Mouse (Mus musculus): ENCODE measurements around the gene March10. TPM values are rescaled to one million over a fixed set of nuclear protein-coding genes. Genes with fewer than 3 reads are reported as not detected.

Gene March10
- 0.32 TPM in 1 of 2 replicates, not detected in the other for polyA plus RNA-seq (2016; fragmentation: Nextera tagmentation; extraction: Ambion mirVana)

- Histone ChIP-seq H3K27me3 (peaks cover 11% of the 10 kb centered on the region; the same call in 1 of the 2 replicates), H3K36me3 (no peaks in the 10 kb centered on the region), H3K4me2 (peak within 1 kb of the TSS; percentile 94), H3K4me3 (replicated peaks) (peak within 1 kb of the TSS; percentile 55), H3K4me1 (replicated peaks) (peaks cover 15% of the 10 kb centered on the region), H3K9ac (replicated peaks) (peak within 1 kb of the TSS; percentile 61), H3K9me3 (no peaks in the 10 kb centered on the region), H3K27ac (no peak within 1 kb of the TSS)
- WGBS, result 2% methylated on average over 35 of the region's 35 CpGs
- peak; percentile 56; the same call in 1 of the 2 replicates for ATAC-seq (ENCODE audit: insufficient number of reproducible peaks, insufficient read depth, low FRiP score, low TSS enrichment, low read depth)
Measured at GRCm38 (mm10) chr11:105456497-105456907, at the start of gene March10. TSS of gene March10 (minus strand) at chr11:105456735.

- Histone ChIP-seq H3K27ac (no peak overlapping the region), H3K4me3 (replicated peaks) (no peak overlapping the region), H3K4me1 (replicated peaks) (peaks cover 25% of the 10 kb centered on the region), H3K9me3 (no peaks in the 10 kb centered on the region), H3K27me3 (no peaks in the 10 kb centered on the region; the same call in 1 of the 2 replicates), H3K4me2 (no peak overlapping the region), H3K9ac (replicated peaks) (no peak overlapping the region), H3K36me3 (no peaks in the 10 kb centered on the region)
- no peak for ATAC-seq (ENCODE audit: insufficient number of reproducible peaks, insufficient read depth, low FRiP score, low TSS enrichment, low read depth)
- WGBS, result 86% methylated on average over 11 of the region's 11 CpGs
Measured at GRCm38 (mm10) chr11:105506322-105506721, 49.8 kb upstream of the March10 start.

DNA sequence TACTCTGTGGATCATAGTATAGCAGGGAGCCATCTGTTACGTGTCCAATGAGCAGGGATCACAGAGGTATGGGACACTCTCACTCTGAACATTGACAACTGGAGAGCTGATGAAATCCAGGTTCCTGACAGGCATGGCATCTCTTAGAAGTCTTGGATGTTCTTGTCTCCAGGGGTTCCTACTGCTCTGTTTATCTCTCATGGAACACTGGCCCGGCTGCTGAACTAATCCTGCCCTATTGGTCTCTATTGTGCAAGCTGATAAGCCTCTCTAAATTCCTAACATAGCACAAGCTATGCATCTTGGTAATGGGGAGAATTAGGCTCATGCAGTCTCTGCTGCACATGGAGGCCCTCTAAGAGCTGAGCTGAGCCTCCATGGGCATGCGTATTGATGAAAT is 48.5 kb upstream of the March10 start:
- no peak overlapping the region for H3K4me3 ChIP-seq (replicated peaks)
- H3K4me1 ChIP-seq (replicated peaks), result peaks cover 25% of the 10 kb centered on the region
- no peak overlapping the region for H3K9ac ChIP-seq (replicated peaks)
- no peak overlapping the region for H3K4me2 ChIP-seq
- H3K36me3 ChIP-seq, result no peaks in the 10 kb centered on the region
- no peak for ATAC-seq (ENCODE audit: insufficient number of reproducible peaks, insufficient read depth, low FRiP score, low TSS enrichment, low read depth)
- no peaks in the 10 kb centered on the region; the same call in 1 of the 2 replicates for H3K27me3 ChIP-seq
- no peaks in the 10 kb centered on the region for H3K9me3 ChIP-seq
- no peak overlapping the region for H3K27ac ChIP-seq
- 63% methylated on average over 3 of the region's 3 CpGs for WGBS

DNA sequence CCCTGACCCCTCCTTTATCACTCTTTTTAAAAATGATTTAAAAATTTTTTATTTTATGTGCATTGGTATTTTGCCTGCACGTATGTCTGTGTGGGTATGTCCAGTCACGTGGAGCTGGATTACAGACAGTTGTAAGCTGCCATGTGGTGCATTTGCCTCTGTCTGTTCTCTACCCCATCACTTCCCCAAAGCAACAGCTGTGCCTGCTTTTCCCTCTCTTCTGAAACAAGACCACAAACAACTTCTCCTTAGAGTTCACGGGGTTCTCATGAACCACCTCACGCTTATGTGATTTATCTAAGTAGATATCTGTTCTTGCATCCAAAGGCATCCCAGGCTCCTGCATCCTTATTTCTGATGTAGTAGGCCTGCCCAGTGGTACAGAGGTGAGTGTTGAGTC is 45.8 kb upstream of the March10 start:
- H3K9me3 ChIP-seq, result no peaks in the 10 kb centered on the region
- WGBS, result 81% methylated on average over 4 of the region's 4 CpGs
- H3K4me1 ChIP-seq (replicated peaks), result peaks cover 10% of the 10 kb centered on the region
- H3K4me3 ChIP-seq (replicated peaks), result no peak overlapping the region
- no peak overlapping the region for H3K9ac ChIP-seq (replicated peaks)
- no peaks in the 10 kb centered on the region; the same call in 1 of the 2 replicates for H3K27me3 ChIP-seq
- no peak overlapping the region for H3K4me2 ChIP-seq
- H3K36me3 ChIP-seq, result no peaks in the 10 kb centered on the region
- H3K27ac ChIP-seq, result no peak overlapping the region
- no peak for ATAC-seq (ENCODE audit: insufficient number of reproducible peaks, insufficient read depth, low FRiP score, low TSS enrichment, low read depth)

DNA sequence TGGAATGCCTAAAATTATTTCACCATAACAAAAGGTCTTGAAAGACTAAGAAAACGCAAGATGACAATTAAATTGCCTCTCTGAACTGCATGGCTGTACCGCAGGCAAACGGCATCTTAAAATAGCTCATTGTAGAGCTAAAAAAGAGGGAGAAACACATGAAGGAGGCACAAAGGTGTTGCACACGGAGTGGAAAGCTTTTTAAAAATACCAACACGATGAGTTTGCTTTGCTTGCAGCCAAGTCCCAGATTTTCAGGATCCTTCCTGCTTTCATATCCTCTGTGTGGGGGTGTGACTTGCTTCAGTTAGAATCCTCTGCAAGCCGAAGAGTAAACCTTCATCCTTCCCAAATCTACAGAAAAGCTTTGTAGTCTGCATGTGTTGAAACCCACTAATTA is 41.0 kb upstream of the March10 start:
- H3K9ac ChIP-seq (replicated peaks), result no peak overlapping the region
- peaks cover 5% of the 10 kb centered on the region for H3K4me1 ChIP-seq (replicated peaks)
- no peak overlapping the region for H3K4me2 ChIP-seq
- 75% methylated on average over 6 of the region's 6 CpGs for WGBS
- H3K9me3 ChIP-seq, result no peaks in the 10 kb centered on the region
- no peak overlapping the region for H3K27ac ChIP-seq
- H3K27me3 ChIP-seq, result no peaks in the 10 kb centered on the region; the same call in 1 of the 2 replicates
- no peaks in the 10 kb centered on the region for H3K36me3 ChIP-seq
- no peak for ATAC-seq (ENCODE audit: insufficient number of reproducible peaks, insufficient read depth, low FRiP score, low TSS enrichment, low read depth)
- H3K4me3 ChIP-seq (replicated peaks), result no peak overlapping the region

- no peak for ATAC-seq (ENCODE audit: insufficient number of reproducible peaks, insufficient read depth, low FRiP score, low TSS enrichment, low read depth)
- Histone ChIP-seq H3K9me3 (no peaks in the 10 kb centered on the region), H3K4me2 (no peak overlapping the region), H3K4me3 (replicated peaks) (no peak overlapping the region), H3K9ac (replicated peaks) (no peak overlapping the region), H3K36me3 (no peaks in the 10 kb centered on the region), H3K4me1 (replicated peaks) (peaks cover 5% of the 10 kb centered on the region), H3K27ac (no peak overlapping the region), H3K27me3 (no peaks in the 10 kb centered on the region)
- 73% methylated on average over 7 of the region's 7 CpGs for WGBS
Measured at GRCm38 (mm10) chr11:105496665-105497064, 40.1 kb upstream of the March10 start.

GRCm38 (mm10) chr11:105495591-105496270 is 39.2 kb upstream of the March10 start:
- no peak for ATAC-seq (ENCODE audit: insufficient number of reproducible peaks, insufficient read depth, low FRiP score, low TSS enrichment, low read depth)
- no peak overlapping the region for H3K4me3 ChIP-seq (replicated peaks)
- H3K36me3 ChIP-seq, result no peaks in the 10 kb centered on the region
- H3K4me1 ChIP-seq (replicated peaks), result peaks cover 5% of the 10 kb centered on the region
- H3K27ac ChIP-seq, result no peak overlapping the region
- no peaks in the 10 kb centered on the region for H3K27me3 ChIP-seq
- H3K4me2 ChIP-seq, result no peak overlapping the region
- H3K9ac ChIP-seq (replicated peaks), result no peak overlapping the region
- 68% methylated on average over 18 of the region's 18 CpGs for WGBS
- no peaks in the 10 kb centered on the region for H3K9me3 ChIP-seq

- Histone ChIP-seq H3K4me3 (replicated peaks) (no peak overlapping the region), H3K9ac (replicated peaks) (no peak overlapping the region), H3K27me3 (no peaks in the 10 kb centered on the region), H3K4me1 (replicated peaks) (peaks cover 5% of the 10 kb centered on the region), H3K36me3 (no peaks in the 10 kb centered on the region), H3K27ac (no peak overlapping the region), H3K4me2 (no peak overlapping the region), H3K9me3 (no peaks in the 10 kb centered on the region)
- no peak for ATAC-seq (ENCODE audit: insufficient number of reproducible peaks, insufficient read depth, low FRiP score, low TSS enrichment, low read depth)
- WGBS, result 83% methylated on average over 6 of the region's 6 CpGs
Measured at GRCm38 (mm10) chr11:105494786-105495369, 38.3 kb upstream of the March10 start.

- Histone ChIP-seq H3K4me2 (no peak overlapping the region), H3K4me1 (replicated peaks) (peaks cover 5% of the 10 kb centered on the region), H3K27ac (no peak overlapping the region), H3K4me3 (replicated peaks) (no peak overlapping the region), H3K36me3 (no peaks in the 10 kb centered on the region), H3K27me3 (no peaks in the 10 kb centered on the region), H3K9ac (replicated peaks) (no peak overlapping the region), H3K9me3 (no peaks in the 10 kb centered on the region)
- no peak for ATAC-seq (ENCODE audit: insufficient number of reproducible peaks, insufficient read depth, low FRiP score, low TSS enrichment, low read depth)
- WGBS, result 78% methylated on average over 4 of the region's 4 CpGs
Measured at GRCm38 (mm10) chr11:105492392-105492791, 35.9 kb upstream of the March10 start.

DNA sequence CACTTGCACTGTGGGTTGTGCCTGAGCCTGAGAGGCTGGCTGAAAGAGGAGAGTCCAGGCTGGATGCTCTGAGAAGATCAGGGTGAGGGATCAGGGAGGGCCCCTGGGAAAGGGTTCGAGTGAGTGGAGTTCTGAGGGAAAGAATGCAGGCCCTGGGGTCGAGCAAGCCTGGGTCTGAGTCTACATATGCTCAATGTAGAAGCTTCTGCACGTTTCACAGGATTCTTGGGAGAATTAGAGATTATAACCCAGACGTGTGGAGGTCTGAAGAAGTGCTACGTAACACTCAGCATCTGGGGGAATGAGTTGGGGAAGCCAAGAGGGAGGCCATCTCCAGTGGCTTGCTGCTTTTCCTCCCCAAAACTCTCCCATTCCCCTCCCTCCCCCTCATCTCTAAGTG is 34.4 kb upstream of the March10 start:
- H3K9me3 ChIP-seq, result no peaks in the 10 kb centered on the region
- H3K4me2 ChIP-seq, result no peak overlapping the region
- peaks cover 5% of the 10 kb centered on the region for H3K4me1 ChIP-seq (replicated peaks)
- WGBS, result 58% methylated on average over 5 of the region's 5 CpGs
- H3K27ac ChIP-seq, result no peak overlapping the region
- no peaks in the 10 kb centered on the region for H3K36me3 ChIP-seq
- ATAC-seq (ENCODE audit: insufficient number of reproducible peaks, insufficient read depth, low FRiP score, low TSS enrichment, low read depth), result no peak
- no peak overlapping the region for H3K4me3 ChIP-seq (replicated peaks)
- no peaks in the 10 kb centered on the region for H3K27me3 ChIP-seq
- no peak overlapping the region for H3K9ac ChIP-seq (replicated peaks)

DNA sequence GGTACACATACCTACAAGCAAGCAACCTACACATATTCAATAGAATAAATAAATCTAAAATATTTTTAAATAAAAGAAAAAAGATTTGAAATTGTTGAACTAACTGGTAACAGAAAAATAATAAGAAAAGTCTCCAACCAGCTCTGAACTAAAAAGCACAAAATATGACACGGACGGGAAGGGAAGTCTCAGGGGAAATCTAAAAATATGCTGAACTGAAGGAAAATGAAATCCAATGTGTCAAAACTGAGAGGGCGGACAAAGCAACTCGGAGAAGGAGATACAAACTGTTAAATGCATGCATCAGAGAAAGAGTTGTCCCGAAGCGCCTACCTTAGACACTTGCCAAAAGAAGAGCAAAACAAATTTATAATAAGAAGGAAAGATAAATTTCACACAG is 28.9 kb upstream of the March10 start:
- no peaks in the 10 kb centered on the region for H3K9me3 ChIP-seq
- H3K36me3 ChIP-seq, result no peaks in the 10 kb centered on the region
- no peak overlapping the region for H3K4me2 ChIP-seq
- H3K4me3 ChIP-seq (replicated peaks), result no peak overlapping the region
- 84% methylated on average over 6 of the region's 6 CpGs for whole genome bisulfite sequencing
- H3K9ac ChIP-seq (replicated peaks), result no peak overlapping the region
- no peak for ATAC-seq (ENCODE audit: insufficient number of reproducible peaks, insufficient read depth, low FRiP score, low TSS enrichment, low read depth)
- no peaks in the 10 kb centered on the region for H3K4me1 ChIP-seq (replicated peaks)
- H3K27ac ChIP-seq, result no peak overlapping the region
- H3K27me3 ChIP-seq, result no peaks in the 10 kb centered on the region

All from limb, embryonic 12.5 days (tissue).